7 mouse cellular contexts compared by ENCODE assay signal in the genomic region with DNA sequence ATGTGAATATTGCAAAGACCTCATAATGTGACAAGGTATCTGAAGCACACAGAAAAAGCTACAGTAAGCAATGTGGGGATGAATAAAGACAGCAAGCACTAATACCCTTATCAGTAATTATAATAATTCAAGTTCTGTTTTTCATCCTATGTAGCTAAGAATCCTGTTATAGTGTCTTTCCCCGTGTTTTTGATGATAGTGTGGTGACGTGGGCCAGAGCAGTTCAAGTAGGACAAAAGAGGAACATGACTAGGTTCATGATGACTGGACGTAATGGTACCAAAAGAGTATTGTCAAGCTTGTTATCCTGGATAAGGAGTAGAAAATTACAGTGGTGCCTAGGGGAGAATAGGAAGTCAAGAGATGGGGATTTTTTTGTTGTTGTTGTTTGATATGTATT. TPM values are rescaled to one million over a fixed set of nuclear protein-coding genes. Genes with fewer than 3 reads are reported as not detected.
DNase-seq lines count a peak whose midpoint lies in the region; ATAC-seq and TF ChIP-seq lines count a peak whose summit lies in the region.

No protein-coding gene starts in this region.

- 72% methylated on average over 3 of the region's 3 CpGs for WGBS in forebrain, embryonic 15.5 days
- 37% methylated on average over 3 of the region's 3 CpGs for WGBS in liver, postnatal 0 days (ENCODE audit: insufficient replicate concordance)

- H3K4me1 ChIP-seq in forebrain, embryonic 15.5 days: peaks cover 24% of the 10 kb centered on the region
- 0 out of 2 replicates have a peak, but pooled peaks cover 8% of the 10 kb centered on the region for H3K4me1 ChIP-seq in liver, postnatal 0 days (ENCODE audit: insufficient read depth)

- no peaks in the 10 kb centered on the region for H3K36me3 ChIP-seq in forebrain, embryonic 15.5 days
- no peaks in the 10 kb centered on the region for H3K36me3 ChIP-seq in liver, postnatal 0 days (replicated peaks; ENCODE audit: insufficient read depth, low read length)

- ATAC-seq in forebrain, embryonic 15.5 days (replicated peaks): no peak
- no peak for ATAC-seq in liver, postnatal 0 days
- ATAC-seq in activated CD4-positive, CD25-positive, alpha-beta regulatory T cell, adult 4 months: no peak

- TF ChIP-seq CTCF in liver, postnatal 0 days (IDR thresholded peaks at IDR 0.05; ENCODE audit: low read depth): no peak

- peak overlapping the region; percentile 87 for H3K27ac ChIP-seq in forebrain, embryonic 15.5 days (replicated peaks)
- H3K27ac ChIP-seq in liver, postnatal 0 days (ENCODE audit: low read depth): no peak overlapping the region

- H3K27me3 ChIP-seq in forebrain, embryonic 15.5 days: no peaks in the 10 kb centered on the region
- H3K27me3 ChIP-seq in liver, postnatal 0 days (ENCODE audit: insufficient read depth, low read length): no peaks in the 10 kb centered on the region

- TF ChIP-seq EP300 in liver, postnatal 0 days (IDR thresholded peaks at IDR 0.05; ENCODE audit: low read depth): no peak

- peak overlapping the region; percentile 84 for H3K4me3 ChIP-seq in forebrain, embryonic 15.5 days
- H3K4me3 ChIP-seq in liver, postnatal 0 days (ENCODE audit: low read depth, low read length): peak overlapping the region; percentile 69

- DNase-seq in 416B (ENCODE audit: low read depth): peak; percentile 56
- DNase-seq in B cell, adult 2 months: peak; percentile 26 to 40
- DNase-seq in liver, postnatal 0 days: no peak
- no peak for DNase-seq in retina, postnatal 1 day
- DNase-seq in adrenal gland, postnatal 4 days (ENCODE audit: low spot score in 2 of 2): no peak

- H3K9ac ChIP-seq in forebrain, embryonic 15.5 days (replicated peaks): peak overlapping the region; percentile 64
- H3K9ac ChIP-seq in liver, postnatal 0 days (replicated peaks): peak overlapping the region; percentile 75

- no peaks in the 10 kb centered on the region for H3K9me3 ChIP-seq in forebrain, embryonic 15.5 days
- H3K9me3 ChIP-seq in liver, postnatal 0 days (ENCODE audit: low read length): no peaks in the 10 kb centered on the region

- H3K4me2 ChIP-seq in forebrain, embryonic 15.5 days (replicated peaks): peak overlapping the region; percentile 67
- H3K4me2 ChIP-seq in liver, postnatal 0 days (ENCODE audit: low read depth, low read length): peak overlapping the region; percentile 87

RNA-seq across cellular contexts. Expression of gene Kbtbd3, which starts 1.1 kb away (rescaled TPM):
- 9.3 and 10.1 TPM in 2 replicates for polyA plus RNA-seq in forebrain, embryonic 15.5 days (2015; fragmentation: Nextera tagmentation; extraction: Ambion mirVana)
- polyA plus RNA-seq in liver, postnatal 0 days (2015; fragmentation: Nextera tagmentation; extraction: Ambion mirVana): 3.2 and 3.3 TPM in 2 replicates
- total RNA-seq in adrenal gland, postnatal 4 days (2021): 1 to 10 TPM; 5.0 to 5.5 TPM
- polyA plus RNA-seq in activated CD4-positive, CD25-positive, alpha-beta regulatory T cell, adult 4 months (2017; shearing (Covaris generic)): 10 to 100 TPM; 11.0 to 14.5 TPM

RNA-seq across cellular contexts. Expression of gene Aasdhppt, which starts 1.4 kb away (rescaled TPM):
- 35.5 and 36.5 TPM in 2 replicates for polyA plus RNA-seq in forebrain, embryonic 15.5 days (2015; fragmentation: Nextera tagmentation; extraction: Ambion mirVana)
- polyA plus RNA-seq in liver, postnatal 0 days (2015; fragmentation: Nextera tagmentation; extraction: Ambion mirVana): 22.8 and 23.6 TPM in 2 replicates
- 10 to 100 TPM; 21.3 to 22.0 TPM for total RNA-seq in adrenal gland, postnatal 4 days (2021)
- 10 to 100 TPM; 27.6 to 29.0 TPM for polyA plus RNA-seq in activated CD4-positive, CD25-positive, alpha-beta regulatory T cell, adult 4 months (2017; shearing (Covaris generic))

Comparison
In these comparisons a context has a peak if more than half of its experiments do, and no peak if none do; other contexts are left out.
1. DNase-seq: peak in 416B (single experiment) and B cell, adult 2 months (2 of 2); none in liver, postnatal 0 days (single experiment), retina, postnatal 1 day (single experiment) and adrenal gland, postnatal 4 days (0 of 2).